Mouse (Mus musculus) heart, adult 2 months (tissue): ENCODE results near the gene Rac2. TPM values are rescaled to one million over a fixed set of nuclear protein-coding genes. Genes with fewer than 3 reads are reported as not detected.

Experiments
- DNase-seq, 2 experiments: peaks; one replicate each; pipeline ENCODE4 v3.0.0; 2021
- H3K27ac ChIP-seq: fragments of 200-600 bp; 2 replicates; pipeline ENCODE4 v1.8.1; 2022
- H3K27me3 ChIP-seq: fragments of 200-500 bp; 2 replicates; pipeline ENCODE4 v1.6.1; 2012; ENCODE audit warnings: mild to moderate bottlenecking, low read length, inconsistent platforms, mixed read lengths; ENCODE audit not compliant: control insufficient read depth, insufficient read depth
- H3K36me3 ChIP-seq: fragments of 200-500 bp; 2 replicates; pipeline ENCODE4 v1.6.1; 2012; ENCODE audit warnings: low read length, inconsistent platforms; ENCODE audit not compliant: control insufficient read depth, insufficient read depth
- H3K4me1 ChIP-seq: fragments of 200-500 bp; 2 replicates; pipeline ENCODE4 v1.6.1; 2011; ENCODE audit warnings: low read length; ENCODE audit not compliant: control insufficient read depth, insufficient read depth
- H3K4me3 ChIP-seq: fragments of 200-600 bp; 2 replicates; pipeline ENCODE4 v1.8.1; 2022
- H3K79me2 ChIP-seq: fragments of 200-500 bp; replicated peaks from 2 replicates; pipeline ENCODE4 v1.6.1; 2012; ENCODE audit warnings: mild to moderate bottlenecking, inconsistent platforms, low read length, moderate library complexity, mixed read lengths; ENCODE audit not compliant: control insufficient read depth, insufficient read depth
- H3K9ac ChIP-seq: fragments of 200-500 bp; 2 replicates; pipeline ENCODE4 v1.6.1; 2012; ENCODE audit warnings: low read depth, mild to moderate bottlenecking, control low read depth, inconsistent platforms, low read length, mixed read lengths
- CTCF ChIP-seq: fragments of 200-600 bp; IDR thresholded peaks from 2 replicates; pipeline ENCODE4 v1.8.1; 2022; ENCODE audit warnings: antibody characterized with exemption, mild to moderate bottlenecking, moderate library complexity
- EP300 ChIP-seq: fragments of 200-500 bp; IDR thresholded peaks from 2 replicates; pipeline ENCODE4 v1.6.1; 2011; ENCODE audit warnings: low read depth, low read length, control low read depth; ENCODE audit not compliant: insufficient read depth
- POLR2A ChIP-seq: fragments of 200-500 bp; IDR thresholded peaks from 2 replicates; pipeline ENCODE4 v1.6.1; 2011; ENCODE audit warnings: mild to moderate bottlenecking, low read depth, low read length, control low read depth; ENCODE audit not compliant: insufficient read depth
- WGBS: fragments of 180-500 bp; shearing (Covaris S2); methylation state at CpG from one replicate; pipeline ENCODE4 v1.1.7; 2018; 5-methylcytosine and 5-hydroxymethylcytosine counted together
- intact Hi-C: fragments of 180-260 bp; cut with DNase I; formaldehyde crosslinking; loops from one replicate; pipeline ENCODE4 v1.15.1; 2025
- long read RNA-seq: library from polyadenylated mRNA; stranded (forward); transcript quantifications from one replicate; pipeline ENCODE4 v2.0.0, GENCODE M21; 2021
- polyA plus RNA-seq: library from polyadenylated mRNA; depleted of rRNA; stranded (reverse); fragments of >200 nt; gene quantifications from 2 replicates; pipeline ENCODE4 v1.2.3, GENCODE M21; 2012; rRNA removed
- total RNA-seq, 2 experiments: library from RNA; stranded (reverse); gene quantifications; 2 replicates each; pipeline ENCODE4 v1.2.3; 2021

Gene Rac2
- total RNA-seq = 1 to 10 TPM; 4.5 to 8.7 TPM
- 7.7 and 44.7 TPM in 2 replicates for polyA plus RNA-seq
- long read RNA-seq, partial matches to known transcripts = 2 of 7 reads
- long read RNA-seq, other reads (novel, unspliced or antisense) = 1 of 7 reads

GRCm38 (mm10) chr15:78572658-78573397 lies at the start of gene Rac2:
Rac2 (minus strand) TSS chr15:78572783.
- Histone ChIP-seq H3K79me2 (no peaks in the 10 kb centered on the region), H3K4me3 (no peak within 1 kb of the TSS), H3K36me3 (no peaks in the 10 kb centered on the region), H3K27me3 (no peaks in the 10 kb centered on the region), H3K27ac (no peak within 1 kb of the TSS), H3K9ac (no peak within 1 kb of the TSS), H3K4me1 (no peaks in the 10 kb centered on the region)
- no peak for TF ChIP-seq EP300
- no peak for TF ChIP-seq CTCF
- TF ChIP-seq POLR2A = no peak
- WGBS = 66% methylated on average over 8 of the region's 8 CpGs
- peak; percentile 31 to 69 for DNase-seq
- intact Hi-C loops = no loop called here

- no peak overlapping the region for H3K4me3 ChIP-seq
- H3K27me3 ChIP-seq = no peaks in the 10 kb centered on the region; the same call in 1 of the 2 replicates
- no peak for DNase-seq
- 59% methylated on average over 2 of the region's 2 CpGs for WGBS
- H3K36me3 ChIP-seq = no peaks in the 10 kb centered on the region
- no peak overlapping the region for H3K27ac ChIP-seq
- no peaks in the 10 kb centered on the region for H3K4me1 ChIP-seq
- H3K9ac ChIP-seq = no peak overlapping the region
- no peaks in the 10 kb centered on the region for H3K79me2 ChIP-seq
- TF ChIP-seq EP300 = no peak
- no peak for TF ChIP-seq POLR2A
- TF ChIP-seq CTCF = no peak
- intact Hi-C loops = no loop called here
These were observed 44.4 kb upstream of the Rac2 start for GRCm38 (mm10) chr15:78616973-78617372.

GRCm38 (mm10) chr15:78614536-78614935 lies 42.0 kb upstream of the Rac2 start:
- intact Hi-C loops = no loop called here
- no peaks in the 10 kb centered on the region for H3K4me1 ChIP-seq
- H3K4me3 ChIP-seq = no peak overlapping the region
- 82% methylated on average over 7 of the region's 7 CpGs for WGBS
- no peak overlapping the region for H3K9ac ChIP-seq
- H3K27ac ChIP-seq = no peak overlapping the region
- TF ChIP-seq CTCF (no peak), POLR2A (no peak), EP300 (no peak)
- no peaks in the 10 kb centered on the region for H3K79me2 ChIP-seq
- no peak for DNase-seq
- H3K27me3 ChIP-seq = no peaks in the 10 kb centered on the region
- H3K36me3 ChIP-seq = no peaks in the 10 kb centered on the region

GRCm38 (mm10) chr15:78610705-78611462 lies 38.3 kb upstream of the Rac2 start:
- DNase-seq = no peak
- Histone ChIP-seq H3K4me3 (no peak overlapping the region), H3K9ac (no peak overlapping the region), H3K27me3 (no peaks in the 10 kb centered on the region), H3K4me1 (no peaks in the 10 kb centered on the region), H3K27ac (no peak overlapping the region), H3K79me2 (no peaks in the 10 kb centered on the region), H3K36me3 (no peaks in the 10 kb centered on the region)
- TF ChIP-seq EP300 = no peak
- intact Hi-C loops = no loop called here
- WGBS = 44% methylated on average over 12 of the region's 12 CpGs

- H3K79me2 ChIP-seq = no peaks in the 10 kb centered on the region
- H3K27me3 ChIP-seq = no peaks in the 10 kb centered on the region
- no peak overlapping the region for H3K4me3 ChIP-seq
- no peak for TF ChIP-seq EP300
- TF ChIP-seq POLR2A = no peak
- no peak for TF ChIP-seq CTCF
- 46% methylated on average over 4 of the region's 4 CpGs for WGBS
- H3K4me1 ChIP-seq = no peaks in the 10 kb centered on the region
- H3K27ac ChIP-seq = no peak overlapping the region
- no peaks in the 10 kb centered on the region for H3K36me3 ChIP-seq
- intact Hi-C loops = no loop called here
- no peak for DNase-seq
- H3K9ac ChIP-seq = no peak overlapping the region
These were observed 34.9 kb upstream of the Rac2 start for GRCm38 (mm10) chr15:78607463-78607862.

- WGBS = 61% methylated on average over 6 of the region's 6 CpGs
- Histone ChIP-seq H3K27ac (no peak overlapping the region), H3K27me3 (no peaks in the 10 kb centered on the region), H3K9ac (no peak overlapping the region), H3K79me2 (no peaks in the 10 kb centered on the region), H3K4me3 (no peak overlapping the region), H3K36me3 (no peaks in the 10 kb centered on the region), H3K4me1 (no peaks in the 10 kb centered on the region)
- intact Hi-C loops = no loop called here
- no peak for DNase-seq
- no peak for TF ChIP-seq CTCF
- TF ChIP-seq EP300 = no peak
- no peak for TF ChIP-seq POLR2A
These were observed 33.5 kb upstream of the Rac2 start for GRCm38 (mm10) chr15:78606059-78606458.
